Mouse (Mus musculus) neural tube, embryonic 10.5 days (tissue): ENCODE data around the gene Got1.

Experiments used
- DNase-seq: peaks from one replicate; pipeline ENCODE4 v3.0.0-alpha.2; 2017; ENCODE audit warnings: low spot score; ENCODE audit errors: extremely low spot score

Got1 gene

GRCm38 (mm10) chr19:43524187-43525103 is at the start of gene Got1:
Got1 (minus strand) TSS chr19:43524605.
- DNase-seq = peak; percentile 90

- DNase-seq = peak; percentile 79
These were observed 46.7 kb upstream of the Got1 start for GRCm38 (mm10) chr19:43570831-43571790.

GRCm38 (mm10) chr19:43569133-43569532 is 44.7 kb upstream of the Got1 start:
- no peak for DNase-seq

GRCm38 (mm10) chr19:43568298-43568697 is 43.9 kb upstream of the Got1 start:
- no peak for DNase-seq

GRCm38 (mm10) chr19:43563166-43563565 is 38.8 kb upstream of the Got1 start:
- no peak for DNase-seq

GRCm38 (mm10) chr19:43561841-43562240 is 37.4 kb upstream of the Got1 start:
- DNase-seq = no peak

GRCm38 (mm10) chr19:43560244-43560643 is 35.8 kb upstream of the Got1 start:
- no peak for DNase-seq

GRCm38 (mm10) chr19:43551493-43551890 is 27.1 kb upstream of the Got1 start:
- no peak for DNase-seq

- no peak for DNase-seq
These were observed 26.5 kb upstream of the Got1 start for GRCm38 (mm10) chr19:43550706-43551492.

GRCm38 (mm10) chr19:43548060-43548459 is 23.7 kb upstream of the Got1 start:
- DNase-seq = no peak

GRCm38 (mm10) chr19:43546337-43547117 is 22.1 kb upstream of the Got1 start:
- peak; percentile 53 for DNase-seq

GRCm38 (mm10) chr19:43535372-43535771 is 11.0 kb upstream of the Got1 start:
- no peak for DNase-seq

- no peak for DNase-seq
These were observed 6.5 kb upstream of the Got1 start for GRCm38 (mm10) chr19:43530921-43531320.

- DNase-seq = peak; percentile 82
These were observed 5.9 kb upstream of the Got1 start for GRCm38 (mm10) chr19:43530197-43530770.

GRCm38 (mm10) chr19:43528056-43528587 is 3.7 kb upstream of the Got1 start:
- no peak for DNase-seq

- no peak for DNase-seq
These were observed 2.7 kb upstream of the Got1 start for GRCm38 (mm10) chr19:43527131-43527530.

GRCm38 (mm10) chr19:43526025-43526424 is 1.6 kb upstream of the Got1 start:
- DNase-seq = no peak

GRCm38 (mm10) chr19:43525566-43525965 is 1.2 kb upstream of the Got1 start:
- no peak for DNase-seq

- no peak for DNase-seq
These were observed 688 bp upstream of the Got1 start for GRCm38 (mm10) chr19:43525104-43525482.

- peak; percentile 34 for DNase-seq
These were observed 854 bp downstream of the Got1 start for GRCm38 (mm10) chr19:43523551-43523950.
